Mouse (Mus musculus): ENCODE results near the gene Phldb1. TPM values are rescaled to one million over a fixed set of nuclear protein-coding genes. Genes with fewer than 3 reads are reported as not detected.

The Phldb1 gene
- polyA plus RNA-seq, 1 experiment = 34.1 TPM

DNA sequence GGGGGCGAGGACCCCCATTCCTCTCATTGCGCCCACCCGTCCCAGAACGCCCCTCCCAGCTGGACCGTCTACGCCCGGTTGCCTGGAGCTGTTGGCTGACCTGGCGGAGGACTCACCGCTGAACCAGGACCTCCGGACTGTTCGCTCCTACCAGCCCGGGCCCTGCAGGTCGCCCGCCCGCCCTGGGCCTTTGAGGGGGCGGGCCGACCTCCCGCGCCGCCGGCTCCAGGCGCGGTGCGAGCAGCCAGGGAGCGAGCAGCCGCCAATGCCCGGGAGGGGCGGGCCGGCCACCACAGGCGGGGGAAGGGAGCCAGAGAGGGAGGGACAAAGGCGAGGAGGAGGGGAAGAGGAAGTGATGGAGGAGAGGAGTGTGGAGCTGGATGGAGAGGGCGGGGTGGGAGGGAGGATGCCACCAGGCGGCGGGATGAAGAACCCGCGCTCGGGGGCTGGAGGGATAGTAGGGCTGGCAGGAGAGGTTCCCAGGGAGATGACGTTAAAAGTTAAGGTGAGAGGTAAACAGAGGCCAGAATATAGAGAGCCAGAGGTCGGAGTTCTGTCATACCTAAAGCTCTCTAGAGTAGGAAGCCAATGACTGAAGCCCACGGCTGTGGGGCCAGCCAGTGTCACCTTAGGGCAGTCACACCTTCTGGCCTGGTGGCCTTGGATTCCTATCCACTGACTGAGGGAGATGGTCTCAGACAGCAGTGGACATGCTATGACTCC, 13.7 kb downstream of the Phldb1 start:
- peak overlapping the region; percentile 76 for H3K4me3 ChIP-seq (ENCODE audit: low read depth, low read length)
- WGBS = 2% methylated on average over 40 of the region's 40 CpGs
- H3K4me1 ChIP-seq (ENCODE audit: control insufficient read depth, insufficient read depth, insufficient read length, low read length) = peaks cover 23% of the 10 kb centered on the region
- H3K36me3 ChIP-seq (ENCODE audit: control insufficient read depth, insufficient read depth, low read length) = no peaks in the 10 kb centered on the region
- TF ChIP-seq CTCF (IDR thresholded peaks at IDR 0.05; ENCODE audit: extremely low read depth, insufficient read length, insufficient replicate concordance, low read depth, low read length) = peak; percentile 38; the same call in 1 of the 2 replicates
- peak; percentile 22; the same call in 1 of the 2 replicates for TF ChIP-seq POLR2A (IDR thresholded peaks at IDR 0.05; ENCODE audit: low read depth, low read length)
- no peak overlapping the region for H3K27ac ChIP-seq (ENCODE audit: insufficient read depth, low read depth, low read length)
- H3K27me3 ChIP-seq (ENCODE audit: control insufficient read depth, insufficient read depth, low read length) = no peaks in the 10 kb centered on the region

DNA sequence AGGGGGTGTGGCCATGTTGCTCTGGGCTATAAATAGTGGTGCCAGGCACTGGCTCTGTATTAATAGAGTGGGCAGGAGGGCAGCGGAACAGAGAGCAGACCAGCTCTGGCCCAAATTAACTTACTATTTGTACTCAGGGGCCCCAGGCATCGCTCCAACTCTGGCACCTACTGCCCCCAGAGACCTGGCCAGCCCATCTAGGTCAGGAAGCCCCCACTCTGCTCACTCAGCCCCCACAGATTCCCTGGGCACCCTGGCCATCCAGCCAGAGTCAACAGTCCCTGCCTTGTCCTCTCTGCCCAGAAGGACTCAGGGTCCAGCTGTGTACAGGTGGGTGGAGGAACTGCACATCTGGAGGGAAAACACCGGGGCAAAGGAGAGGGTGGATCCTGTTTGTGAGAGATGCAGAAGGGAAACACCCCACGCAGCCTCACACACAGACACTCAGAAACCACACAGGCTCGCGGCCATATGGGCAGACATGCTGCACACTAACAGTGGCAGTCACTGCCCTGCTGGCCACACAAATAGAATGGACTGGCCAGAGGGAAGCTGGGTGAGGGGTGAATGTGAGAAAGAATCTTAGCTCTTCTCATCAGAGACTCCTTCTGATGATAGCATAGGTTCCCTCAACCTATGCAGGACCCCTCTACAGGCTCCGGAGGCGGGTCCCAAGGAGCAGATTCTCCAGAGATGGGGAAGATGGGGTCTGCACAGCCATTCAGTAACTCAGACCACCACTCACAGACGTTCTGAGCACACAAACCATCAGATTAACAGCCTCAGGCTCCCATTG, 14.4 kb downstream of the Phldb1 start:
- Histone ChIP-seq H3K27me3 (ENCODE audit: control insufficient read depth, insufficient read depth, low read length) (no peaks in the 10 kb centered on the region), H3K4me3 (ENCODE audit: low read depth, low read length) (peak overlapping the region; percentile 76), H3K4me1 (ENCODE audit: control insufficient read depth, insufficient read depth, insufficient read length, low read length) (peaks cover 23% of the 10 kb centered on the region), H3K36me3 (ENCODE audit: control insufficient read depth, insufficient read depth, low read length) (no peaks in the 10 kb centered on the region; the same call in 1 of the 2 replicates), H3K27ac (ENCODE audit: insufficient read depth, low read depth, low read length) (no peak overlapping the region)
- TF ChIP-seq POLR2A (IDR thresholded peaks at IDR 0.05; ENCODE audit: low read depth, low read length) (no peak), CTCF (IDR thresholded peaks at IDR 0.05; ENCODE audit: extremely low read depth, insufficient read length, insufficient replicate concordance, low read depth, low read length) (no peak)
- 15% methylated on average over 9 of the region's 9 CpGs for WGBS

- no peak overlapping the region for H3K27ac ChIP-seq (ENCODE audit: insufficient read depth, low read depth, low read length)
- no peaks in the 10 kb centered on the region; the same call in 1 of the 2 replicates for H3K36me3 ChIP-seq (ENCODE audit: control insufficient read depth, insufficient read depth, low read length)
- 76% methylated on average over 8 of the region's 8 CpGs for WGBS
- no peak for TF ChIP-seq CTCF (IDR thresholded peaks at IDR 0.05; ENCODE audit: extremely low read depth, insufficient read length, insufficient replicate concordance, low read depth, low read length)
- TF ChIP-seq POLR2A (IDR thresholded peaks at IDR 0.05; ENCODE audit: low read depth, low read length) = no peak
- no peak overlapping the region for H3K4me3 ChIP-seq (ENCODE audit: low read depth, low read length)
- H3K27me3 ChIP-seq (ENCODE audit: control insufficient read depth, insufficient read depth, low read length) = no peaks in the 10 kb centered on the region
- peaks cover 23% of the 10 kb centered on the region for H3K4me1 ChIP-seq (ENCODE audit: control insufficient read depth, insufficient read depth, insufficient read length, low read length)
Measured at GRCm38 (mm10) chr9:44719632-44720357, 15.2 kb downstream of the Phldb1 start.

DNA sequence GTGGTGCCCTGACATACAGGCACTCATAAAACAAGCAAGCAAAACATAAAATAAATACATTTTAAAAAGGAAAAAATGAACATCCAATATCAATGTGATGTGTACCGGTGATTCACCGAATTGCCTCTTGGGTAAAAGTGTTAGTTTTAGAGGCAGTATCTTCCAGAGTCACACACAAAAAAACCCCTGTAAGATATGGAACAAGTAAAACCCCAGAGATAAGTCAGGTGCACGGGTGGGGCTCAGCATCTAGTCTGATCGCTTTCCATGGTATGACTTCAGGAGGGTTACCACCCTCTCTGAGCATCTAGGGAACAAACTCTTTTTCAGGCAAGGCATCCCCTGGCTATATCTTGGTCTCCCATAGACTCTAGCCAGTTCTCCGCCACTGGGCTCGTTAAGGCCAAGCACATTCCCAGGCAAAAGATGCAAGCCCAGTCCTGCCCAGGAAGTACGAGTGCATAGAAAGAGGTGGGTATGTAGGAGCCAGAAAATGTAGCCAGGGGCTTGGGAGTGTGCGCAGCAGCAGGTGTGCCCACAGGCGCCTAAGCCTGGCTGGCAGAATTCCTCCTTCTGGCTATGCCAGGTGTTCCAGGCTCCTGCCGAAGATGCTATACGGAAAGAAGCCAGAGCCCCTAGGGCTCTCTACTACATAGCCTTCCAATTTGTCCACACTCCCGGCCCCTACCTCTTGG, 15.9 kb downstream of the Phldb1 start:
- WGBS = 79% methylated on average over 12 of the region's 12 CpGs
- peaks cover 23% of the 10 kb centered on the region for H3K4me1 ChIP-seq (ENCODE audit: control insufficient read depth, insufficient read depth, insufficient read length, low read length)
- TF ChIP-seq POLR2A (IDR thresholded peaks at IDR 0.05; ENCODE audit: low read depth, low read length) = no peak
- no peak for TF ChIP-seq CTCF (IDR thresholded peaks at IDR 0.05; ENCODE audit: extremely low read depth, insufficient read length, insufficient replicate concordance, low read depth, low read length)
- no peaks in the 10 kb centered on the region; the same call in 1 of the 2 replicates for H3K36me3 ChIP-seq (ENCODE audit: control insufficient read depth, insufficient read depth, low read length)
- no peaks in the 10 kb centered on the region for H3K27me3 ChIP-seq (ENCODE audit: control insufficient read depth, insufficient read depth, low read length)
- no peak overlapping the region for H3K27ac ChIP-seq (ENCODE audit: insufficient read depth, low read depth, low read length)
- H3K4me3 ChIP-seq (ENCODE audit: low read depth, low read length) = no peak overlapping the region

DNA sequence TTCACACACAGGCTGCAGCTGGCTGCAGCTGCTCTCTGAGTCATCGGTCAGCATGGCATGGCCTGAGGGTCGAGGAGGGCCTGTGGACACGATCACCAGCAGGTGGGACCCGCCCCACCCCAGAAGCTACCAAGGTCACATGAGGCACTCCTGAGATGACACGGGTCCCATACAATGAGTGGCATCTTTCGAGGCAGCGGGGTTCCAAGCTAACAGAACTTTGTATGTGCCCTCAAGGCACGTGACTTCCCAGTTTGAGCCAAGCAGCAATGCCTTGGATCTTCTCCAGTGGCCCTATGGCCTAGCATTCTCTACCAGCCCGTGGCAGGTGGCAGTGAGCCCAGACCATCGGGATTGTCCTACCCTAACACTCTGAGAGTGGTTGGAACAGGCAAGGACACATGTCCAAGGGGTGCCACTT, 17.2 kb downstream of the Phldb1 start:
- H3K27ac ChIP-seq (ENCODE audit: insufficient read depth, low read depth, low read length) = no peak overlapping the region
- TF ChIP-seq POLR2A (IDR thresholded peaks at IDR 0.05; ENCODE audit: low read depth, low read length) = no peak
- no peak for TF ChIP-seq CTCF (IDR thresholded peaks at IDR 0.05; ENCODE audit: extremely low read depth, insufficient read length, insufficient replicate concordance, low read depth, low read length)
- H3K36me3 ChIP-seq (ENCODE audit: control insufficient read depth, insufficient read depth, low read length) = no peaks in the 10 kb centered on the region; the same call in 1 of the 2 replicates
- WGBS = 34% methylated on average over 10 of the region's 10 CpGs
- no peaks in the 10 kb centered on the region for H3K27me3 ChIP-seq (ENCODE audit: control insufficient read depth, insufficient read depth, low read length)
- H3K4me1 ChIP-seq (ENCODE audit: control insufficient read depth, insufficient read depth, insufficient read length, low read length) = peaks cover 25% of the 10 kb centered on the region
- no peak overlapping the region for H3K4me3 ChIP-seq (ENCODE audit: low read depth, low read length)

GRCm38 (mm10) chr9:44716997-44717821, 17.8 kb downstream of the Phldb1 start:
- Histone ChIP-seq H3K27ac (ENCODE audit: insufficient read depth, low read depth, low read length) (no peak overlapping the region), H3K36me3 (ENCODE audit: control insufficient read depth, insufficient read depth, low read length) (no peaks in the 10 kb centered on the region; the same call in 1 of the 2 replicates), H3K4me1 (ENCODE audit: control insufficient read depth, insufficient read depth, insufficient read length, low read length) (peaks cover 31% of the 10 kb centered on the region), H3K4me3 (ENCODE audit: low read depth, low read length) (no peak overlapping the region), H3K27me3 (ENCODE audit: control insufficient read depth, insufficient read depth, low read length) (no peaks in the 10 kb centered on the region)
- 69% methylated on average over 6 of the region's 6 CpGs for WGBS
- TF ChIP-seq CTCF (IDR thresholded peaks at IDR 0.05; ENCODE audit: extremely low read depth, insufficient read length, insufficient replicate concordance, low read depth, low read length) (no peak), POLR2A (IDR thresholded peaks at IDR 0.05; ENCODE audit: low read depth, low read length) (no peak)

Data from small intestine, adult 2 months (tissue).